Mouse (Mus musculus) layer of hippocampus, adult 11-12 months (tissue): ENCODE measurements around the gene Selp.

Experiments used
- DNase-seq: peaks from one replicate; pipeline ENCODE4 v3.0.0; 2022; ENCODE audit warnings: low spot score

Selp gene

DNA sequence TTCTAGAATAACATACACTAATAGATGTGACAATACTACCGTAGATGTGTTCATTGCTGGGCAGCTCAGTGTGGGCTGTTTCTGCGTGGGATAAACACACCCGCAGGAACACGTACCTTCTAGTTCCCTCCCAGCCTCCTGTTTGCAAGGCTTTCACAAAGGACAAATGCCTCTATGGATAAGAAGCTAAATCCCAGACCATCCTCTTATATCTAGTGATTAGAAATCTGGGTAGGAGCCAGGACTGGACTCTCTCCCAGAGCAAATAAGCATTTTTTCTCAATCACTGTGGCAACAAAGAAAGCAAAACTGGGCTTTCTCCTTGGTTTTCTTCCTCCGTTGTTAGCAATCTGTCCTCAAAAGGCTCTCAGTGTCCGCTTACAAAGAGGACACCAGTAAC, 63.4 kb downstream of the Selp start:
- DNase-seq, result no peak

DNA sequence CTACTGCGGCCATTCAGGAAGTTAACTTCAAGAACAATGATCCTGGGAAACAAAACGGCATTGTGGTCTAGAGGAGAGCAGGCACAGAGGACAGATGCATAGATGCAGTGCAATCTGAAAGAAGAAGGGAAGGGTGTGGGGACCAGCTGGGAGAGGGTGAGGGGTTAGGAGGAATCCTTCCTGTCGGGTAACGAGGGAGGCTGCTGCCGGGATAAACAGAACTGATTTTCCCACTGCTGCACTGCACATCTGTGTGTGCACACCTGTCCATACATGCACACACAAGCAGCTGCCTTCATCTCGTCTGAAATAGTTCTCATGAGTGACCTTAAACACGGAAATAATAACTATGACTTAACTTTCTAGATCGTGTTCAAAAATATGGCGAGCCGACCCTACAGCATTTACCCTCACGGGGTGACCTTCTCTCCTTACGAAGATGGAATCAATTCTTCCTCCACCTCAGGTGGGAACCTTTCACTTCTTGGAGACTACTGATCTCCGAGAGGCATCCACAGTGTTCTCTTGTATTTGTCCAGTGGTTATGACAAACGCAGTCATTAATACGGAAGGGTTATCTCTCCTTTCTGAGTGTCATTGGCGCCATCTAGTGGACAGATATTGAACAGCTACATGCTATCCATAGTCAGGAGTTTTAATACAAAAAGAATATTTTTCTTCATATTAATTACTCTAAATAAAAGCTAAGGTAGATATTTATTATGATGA, 69.2 kb downstream of the Selp start:
- peak; percentile 73 for DNase-seq

DNA sequence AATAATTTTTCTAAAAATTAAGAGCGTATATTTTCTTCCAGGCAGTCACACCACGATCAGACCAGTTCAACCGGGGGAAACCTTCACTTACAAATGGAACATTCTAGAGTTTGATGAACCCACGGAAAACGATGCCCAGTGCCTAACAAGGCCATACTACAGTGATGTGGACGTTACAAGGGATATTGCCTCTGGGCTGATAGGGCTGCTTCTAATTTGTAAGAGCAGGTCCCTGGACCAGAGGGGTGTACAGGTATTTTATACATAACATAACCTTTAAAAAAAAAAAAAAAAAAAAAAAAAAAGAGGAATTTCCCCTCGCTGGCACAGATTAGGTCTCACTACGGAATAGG, 69.8 kb downstream of the Selp start:
- DNase-seq, result no peak

DNA sequence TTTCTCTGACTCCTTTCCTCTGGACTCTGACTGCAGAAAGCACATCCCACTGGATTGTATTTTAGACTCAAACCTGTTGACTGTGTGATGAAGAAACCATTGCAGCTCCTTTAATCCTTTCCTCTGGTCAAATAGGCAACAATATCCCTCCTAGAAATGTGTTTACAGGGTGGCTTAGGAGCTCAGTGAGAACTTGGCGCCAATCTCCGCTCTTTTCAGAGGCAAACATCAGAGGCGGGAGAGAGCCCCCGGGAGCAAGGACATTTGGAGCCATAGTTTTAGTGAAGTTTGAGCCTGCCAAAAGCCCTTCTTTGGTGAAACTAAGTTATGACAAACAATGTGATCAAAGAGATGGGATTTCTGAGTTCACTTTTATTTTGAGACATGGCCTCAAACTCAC, 70.3 kb downstream of the Selp start:
- no peak for DNase-seq

DNA sequence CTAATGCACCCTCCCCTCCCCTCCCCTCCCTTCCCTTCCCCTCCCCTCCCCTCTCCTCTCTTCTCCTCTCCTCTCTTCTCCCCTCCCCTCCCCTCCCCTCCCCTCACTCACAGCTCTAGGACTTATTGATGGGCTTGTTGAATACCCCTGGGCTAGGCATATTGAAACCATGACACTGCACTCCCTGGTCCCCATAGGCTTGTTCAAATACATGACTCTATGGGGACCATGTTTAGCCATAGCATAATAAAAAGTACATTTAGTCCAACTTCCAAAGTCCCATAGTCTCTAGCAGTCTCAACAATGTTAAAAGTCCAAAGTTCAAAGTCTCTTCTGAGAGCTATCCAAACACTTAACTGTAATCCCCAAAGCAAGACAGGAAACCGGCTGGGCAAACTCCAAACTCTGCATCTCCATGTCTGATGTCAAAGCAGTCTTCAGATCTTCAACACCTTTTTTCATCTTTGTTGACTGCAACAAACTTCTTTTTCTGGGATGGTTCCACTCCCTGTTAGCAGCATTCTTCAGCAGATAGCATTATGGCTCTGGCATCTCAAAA, 72.0 kb downstream of the Selp start:
- DNase-seq, result no peak

DNA sequence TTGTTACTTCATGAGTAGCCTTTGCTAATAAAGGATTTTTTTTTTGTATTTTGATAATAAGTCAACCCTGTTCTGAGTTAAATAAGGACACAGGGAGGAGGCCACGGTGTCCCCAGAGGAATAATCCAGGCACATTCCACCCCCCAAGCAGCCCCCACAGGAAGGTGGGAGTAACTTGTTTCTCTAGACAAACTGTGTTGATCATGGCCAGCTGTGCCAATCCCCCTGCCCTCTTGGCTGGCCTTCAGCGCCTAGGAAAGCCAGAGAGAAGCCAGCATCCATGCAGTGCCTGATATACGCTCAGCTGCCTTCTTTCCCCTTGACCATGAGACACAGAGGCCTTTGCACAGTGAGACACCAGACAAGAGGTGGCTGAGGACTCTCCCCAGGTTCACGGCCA, 84.5 kb downstream of the Selp start:
- DNase-seq, result no peak
